Comparison of ENCODE assay signal across 8 mouse cellular contexts in the genomic region with DNA sequence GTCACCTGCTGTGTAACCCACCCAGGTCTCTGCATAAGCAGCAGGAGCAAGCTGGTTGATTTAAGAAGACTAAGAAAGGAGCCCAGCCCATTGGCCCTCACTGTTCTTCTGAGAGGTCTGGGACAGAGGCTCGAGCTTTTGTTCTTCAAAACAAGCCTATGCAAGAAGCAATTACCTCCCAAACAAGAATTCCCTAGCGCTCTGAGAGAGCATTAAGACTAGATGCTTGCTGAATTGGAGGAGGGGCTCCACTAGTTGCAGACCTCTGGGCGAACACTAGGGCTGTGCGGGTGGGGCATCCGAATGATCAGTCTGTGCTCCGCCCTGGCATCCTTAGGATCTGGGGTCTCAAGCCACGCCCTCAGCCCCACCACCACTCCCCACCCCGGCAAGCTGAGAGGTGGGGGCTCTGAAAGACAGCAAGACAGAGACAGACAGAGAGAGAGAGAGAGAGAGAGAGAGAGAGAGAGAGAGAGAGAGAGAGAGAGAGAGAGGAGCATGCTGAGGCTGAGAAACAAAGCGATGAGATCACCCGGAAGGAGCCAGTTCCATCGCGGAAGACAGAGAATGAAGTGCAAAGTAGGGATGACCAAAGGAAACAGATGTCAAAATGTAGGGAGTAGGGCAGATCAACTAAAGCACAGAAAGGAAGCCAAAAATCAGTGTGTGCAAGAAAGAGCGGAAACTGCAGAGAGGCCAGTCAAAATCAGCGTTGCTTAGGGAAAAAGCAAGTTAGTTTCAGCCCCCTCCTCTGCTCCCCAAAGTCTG. TPM values are rescaled to one million over a fixed set of nuclear protein-coding genes. Genes with fewer than 3 reads are reported as not detected.
DNase-seq lines count a peak whose midpoint lies in the region; ATAC-seq and TF ChIP-seq lines count a peak whose summit lies in the region.

No protein-coding gene starts in this region.

- peak overlapping the region; percentile 47 for H3K4me2 ChIP-seq in forebrain, embryonic 11.5 days (ENCODE audit: low read depth, low read length, severe bottlenecking)
- H3K4me2 ChIP-seq in hindbrain, embryonic 14.5 days (replicated peaks): peak overlapping the region; percentile 49

- no peaks in the 10 kb centered on the region for H3K27me3 ChIP-seq in E14TG2a.4 (ENCODE audit: insufficient read depth, low read length)
- no peaks in the 10 kb centered on the region for H3K27me3 ChIP-seq in forebrain, embryonic 11.5 days (ENCODE audit: control insufficient read depth, insufficient read depth, low read length)
- no peaks in the 10 kb centered on the region for H3K27me3 ChIP-seq in hindbrain, embryonic 14.5 days (ENCODE audit: control insufficient read depth, insufficient read depth, low read length)

- peak; percentile 12; the same call in 1 of the 2 replicates for TF ChIP-seq CTCF in E14TG2a.4 (conservative IDR thresholded peaks at IDR 0.05; ENCODE audit: low read length)

- H3K9ac ChIP-seq in forebrain, embryonic 11.5 days (ENCODE audit: low read length): peak overlapping the region; percentile 56
- H3K9ac ChIP-seq in hindbrain, embryonic 14.5 days: peak overlapping the region; percentile 55

- DNase-seq in CD4-positive, CD25-positive, alpha-beta regulatory T cell, adult 2 months (ENCODE audit: low read depth, low spot score): peak; percentile 14
- peak; percentile 84 for DNase-seq in forebrain, embryonic 11.5 days (ENCODE audit: low spot score)
- peak; percentile 62 for DNase-seq in hindbrain, embryonic 14.5 days (ENCODE audit: low spot score)
- DNase-seq in thymus, postnatal 4 days: peak; percentile 30
- no peak for DNase-seq in urinary bladder, postnatal 14 days (ENCODE audit: low spot score)

- peaks cover 39% of the 10 kb centered on the region for H3K4me1 ChIP-seq in E14TG2a.4 (replicated peaks; ENCODE audit: low read depth, low read length)
- peaks cover 3% of the 10 kb centered on the region; the same call in 1 of the 2 replicates for H3K4me1 ChIP-seq in forebrain, embryonic 11.5 days (replicated peaks; ENCODE audit: control insufficient read depth, insufficient read depth, low read length)
- peaks cover 55% of the 10 kb centered on the region for H3K4me1 ChIP-seq in hindbrain, embryonic 14.5 days (replicated peaks; ENCODE audit: control insufficient read depth, insufficient read depth, low read length)

- 3% methylated on average over 14 of the region's 14 CpGs for WGBS in forebrain, embryonic 11.5 days
- 2% methylated on average over 14 of the region's 14 CpGs for WGBS in hindbrain, embryonic 14.5 days

- H3K9me3 ChIP-seq in E14TG2a.4 (ENCODE audit: low read length): no peaks in the 10 kb centered on the region
- no peaks in the 10 kb centered on the region for H3K9me3 ChIP-seq in forebrain, embryonic 11.5 days (ENCODE audit: control insufficient read depth, low read length)
- H3K9me3 ChIP-seq in hindbrain, embryonic 14.5 days (ENCODE audit: control insufficient read depth, low read length): no peaks in the 10 kb centered on the region

- no peak for ATAC-seq in CD4-positive, CD25-positive, alpha-beta regulatory T cell, adult 4 months
- peak; percentile 95 for ATAC-seq in forebrain, embryonic 11.5 days (replicated peaks; ENCODE audit: low FRiP score)
- ATAC-seq in hindbrain, embryonic 14.5 days (ENCODE audit: low FRiP score): peak; percentile 81
- ATAC-seq in megakaryocyte progenitor cell, adult 5-6 weeks (replicated peaks; ENCODE audit: poor library complexity): peak; percentile 68

- H3K27ac ChIP-seq in forebrain, embryonic 11.5 days (ENCODE audit: low read depth, low read length): peak overlapping the region; percentile 50; the same call in 1 of the 2 replicates
- peak overlapping the region; percentile 66 for H3K27ac ChIP-seq in hindbrain, embryonic 14.5 days

- H3K36me3 ChIP-seq in E14TG2a.4 (ENCODE audit: insufficient read depth, low read length): no peaks in the 10 kb centered on the region
- no peaks in the 10 kb centered on the region for H3K36me3 ChIP-seq in forebrain, embryonic 11.5 days (ENCODE audit: control insufficient read depth, insufficient read depth, low read length)
- H3K36me3 ChIP-seq in hindbrain, embryonic 14.5 days (replicated peaks; ENCODE audit: control insufficient read depth, insufficient read depth): peaks cover 8% of the 10 kb centered on the region

- peak overlapping the region; percentile 45 for H3K4me3 ChIP-seq in E14TG2a.4 (replicated peaks; ENCODE audit: low read length)
- peak overlapping the region; percentile 22 for H3K4me3 ChIP-seq in forebrain, embryonic 11.5 days (ENCODE audit: low read depth, low read length)
- peak overlapping the region; percentile 13 for H3K4me3 ChIP-seq in hindbrain, embryonic 14.5 days (replicated peaks; ENCODE audit: low read length)

RNA-seq across cellular contexts. Expression of gene Gap43, which starts 34.3 kb away (rescaled TPM):
- not detected for polyA plus RNA-seq in CD4-positive, CD25-positive, alpha-beta regulatory T cell, adult 4 months (2017; shearing (Covaris generic))
- 106 and 111 TPM in 2 replicates for polyA plus RNA-seq in forebrain, embryonic 11.5 days (2014; fragmentation: Nextera tagmentation; extraction: Ambion mirVana)
- 1,468 and 1,692 TPM in 2 replicates for polyA plus RNA-seq in hindbrain, embryonic 14.5 days (2014; fragmentation: Nextera tagmentation; extraction: Ambion mirVana)
- not detected in 2 replicates for total RNA-seq in megakaryocyte progenitor cell, adult 5-6 weeks (2015)
- not detected in 2 replicates for total RNA-seq in megakaryocyte progenitor cell, adult 5-6 weeks (2017)

Comparison
In these comparisons a context has a peak if more than half of its experiments do, and no peak if none do; other contexts are left out.
1. RNA of gene Gap43, which starts 34.3 kb away (polyA plus RNA-seq): 1,468 to 1,692 TPM in hindbrain, embryonic 14.5 days and 106 to 111 TPM in forebrain, embryonic 11.5 days; not detected in CD4-positive, CD25-positive, alpha-beta regulatory T cell, adult 4 months; every median in the first group is over 100 times any median in the second.
2. Peak in every context shown above with its lines, with median percentiles within 50 percentile points of each other: H3K4me3 ChIP-seq.